Mouse (Mus musculus) kidney, embryonic 16.5 days (tissue): ENCODE data around the gene Mrc2. TPM values are rescaled to one million over a fixed set of nuclear protein-coding genes. Genes with fewer than 3 reads are reported as not detected.

Experiments used
- polyA plus RNA-seq: library from polyadenylated mRNA; unstranded; fragments of >200 nt; fragmentation: Nextera tagmentation; extraction: Ambion mirVana; gene quantifications from 2 replicates; pipeline ENCODE4 v1.2.1, GENCODE M21; 2015

The Mrc2 gene
- polyA plus RNA-seq, 1 experiment from 2014 or later, result 20.3 TPM

Other genes with a start within 250 kb of the Mrc2 start
- 0.23 TPM in 1 of 2 replicates, not detected in the other for gene Efcab3, start 229.1 kb upstream of the Mrc2 start, polyA plus RNA-seq
- gene Mettl2, start 166.2 kb upstream of the Mrc2 start, polyA plus RNA-seq, result 44.7 and 45.7 TPM in 2 replicates
- not detected in 2 replicates for gene Gm10842, start 145.8 kb upstream of the Mrc2 start, polyA plus RNA-seq
- gene Tlk2, start 113.8 kb upstream of the Mrc2 start, polyA plus RNA-seq, result 14.0 and 18.4 TPM in 2 replicates
- gene March10, start 164.1 kb downstream of the Mrc2 start, polyA plus RNA-seq, result 0.12 and 0.13 TPM in 2 replicates